Mouse (Mus musculus) mouse embryonic stem cell (cell line): ENCODE measurements around the gene Hnrnph3.
"Not testable (repeated sequence)": the region's sequence is repeated elsewhere in the genome, so short reads cannot be mapped to it uniquely, and the experiment has no call there.

ENCODE experiments used
- in situ Hi-C, 2 experiments: fragments of 300-500 bp; cut with MboI; formaldehyde crosslinking; loops; 1 replicate in 1 of 2; 3 replicates in 1 of 2; pipeline ENCODE4 v1.14.3; 2019 to 2020; ENCODE audit warnings: low sequenced_read_pairs in 2 of 2, low pct_unique_long_range_greater_than_20kb in 1 of 2, mixed read lengths in 1 of 2; ENCODE audit not compliant: unreplicated experiment in 1 of 2

The Hnrnph3 gene

DNA sequence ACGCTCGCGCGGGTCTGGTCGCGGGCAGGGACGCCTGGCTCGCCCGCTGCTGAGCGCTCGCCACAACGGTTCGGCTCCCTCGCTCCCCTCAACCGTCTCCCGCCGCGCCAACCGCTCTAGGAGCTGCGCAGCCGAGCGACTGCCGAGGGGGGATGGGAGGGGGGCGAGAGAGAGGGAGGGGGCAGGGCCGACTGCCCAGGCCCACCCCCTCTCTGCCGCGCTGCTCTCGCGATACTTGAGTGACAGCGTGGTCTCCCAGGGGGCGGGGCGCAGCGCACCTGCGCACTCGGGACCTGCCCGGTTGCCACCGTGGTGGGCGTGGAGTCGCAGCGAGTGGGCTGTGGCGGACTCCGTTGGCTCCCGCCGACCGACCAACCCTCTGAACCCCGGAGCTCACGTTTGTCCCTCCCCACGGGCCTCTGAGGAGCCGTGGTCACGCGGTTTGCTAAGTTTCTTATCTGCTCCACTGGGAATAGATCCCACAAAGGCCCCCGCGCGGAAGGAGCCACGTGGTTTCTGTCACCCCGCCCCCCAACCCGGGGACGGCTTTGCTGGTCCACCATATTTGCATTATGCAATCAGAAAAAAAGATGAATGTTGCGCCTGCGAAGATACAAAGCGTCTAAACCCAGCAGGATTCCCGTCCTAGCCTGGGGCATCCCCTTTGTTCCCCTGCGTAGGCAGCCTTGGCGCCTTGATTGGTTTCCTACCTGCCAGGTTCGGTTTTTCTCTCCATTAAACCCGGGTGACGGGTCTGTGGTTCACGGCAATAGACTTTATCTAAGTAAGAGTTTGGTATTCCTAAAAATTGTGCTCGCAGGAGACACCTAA, at the start of gene Hnrnph3, which contains the start of gene Pbld2:
Gene Hnrnph3, minus strand, starts transcription at position 469 of the 831 bp plus-strand sequence.
Gene Pbld2, plus strand, starts transcription at position 567 of the 831 bp plus-strand sequence.
- in situ Hi-C loops: no loop called here

- in situ Hi-C loops: loop anchor here in 1 of 2 experiments (10.0 kb wide), 1 partner anchor 81 kb away; the partner anchor contains the start of gene Rufy2
Observed at GRCm38 (mm10) chr10:63065988-63066387, 42.0 kb upstream of the Hnrnph3 start.

DNA sequence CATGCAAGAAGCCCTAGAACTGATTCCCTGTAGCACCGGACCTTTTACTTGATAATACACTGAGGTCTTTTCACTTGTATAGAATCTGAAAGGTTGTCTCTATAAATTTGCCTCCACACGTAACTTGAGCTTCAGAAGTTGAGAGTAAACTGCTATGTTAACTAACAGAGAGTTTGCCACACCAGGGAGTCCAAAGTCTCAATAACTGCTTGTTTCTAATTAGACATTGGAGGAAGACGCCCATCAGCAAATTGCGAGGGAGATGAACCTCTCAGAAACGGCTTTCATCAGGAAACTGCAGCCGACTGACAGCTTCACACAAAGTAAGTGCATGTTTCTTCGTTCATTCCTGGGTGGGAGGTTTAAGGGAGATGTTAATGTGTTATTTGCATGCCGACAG, 41.5 kb upstream of the Hnrnph3 start:
- in situ Hi-C loops: loop anchor here in 1 of 2 experiments (10.0 kb wide), 1 partner anchor 81 kb away; the partner anchor contains the start of gene Rufy2

DNA sequence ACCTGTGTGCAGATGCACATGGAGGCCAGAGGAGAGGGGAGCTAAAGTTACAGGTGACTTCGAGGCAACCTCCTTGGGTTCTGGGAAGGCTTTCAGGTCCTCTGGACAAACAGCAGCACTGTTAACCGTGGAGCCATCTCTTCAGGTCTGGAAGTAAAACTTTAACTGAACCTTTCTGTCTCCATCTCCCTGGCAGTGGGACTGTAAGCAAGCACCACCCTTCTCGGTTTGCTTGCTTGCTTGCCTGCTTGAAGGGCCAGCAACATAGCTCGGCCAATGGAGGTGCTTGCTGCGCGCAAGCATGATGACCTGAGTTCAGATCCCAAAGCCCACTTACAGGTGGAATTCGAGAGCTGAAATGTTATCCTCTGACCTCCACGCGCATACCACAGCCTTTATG, 40.5 kb upstream of the Hnrnph3 start:
- in situ Hi-C loops: loop anchor here in 1 of 2 experiments (10.0 kb wide), 1 partner anchor 80 kb away; the partner anchor contains the start of gene Rufy2

DNA sequence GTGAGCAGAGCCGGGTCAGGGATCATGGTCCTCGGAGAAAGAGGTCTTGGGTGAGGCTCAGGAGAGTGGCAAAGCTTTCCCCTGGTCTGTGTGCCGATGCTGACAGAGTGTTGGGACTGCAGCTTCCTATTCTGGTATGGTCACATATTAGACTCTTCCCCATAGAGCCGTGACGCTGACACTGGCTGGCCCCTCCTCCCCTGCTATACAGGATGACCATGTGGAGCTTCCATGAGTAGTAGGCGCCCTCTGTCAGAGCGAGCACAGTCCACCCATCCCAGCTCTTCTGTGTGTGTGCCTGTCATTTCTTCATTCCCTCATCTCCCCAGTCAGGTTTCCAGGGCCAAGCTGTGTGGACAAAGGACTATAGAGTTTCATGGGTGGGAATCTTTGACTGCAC, 39.3 kb upstream of the Hnrnph3 start:
- in situ Hi-C loops: loop anchor here in 1 of 2 experiments (10.0 kb wide), 1 partner anchor 79 kb away; the partner anchor contains the start of gene Rufy2

- in situ Hi-C loops: loop anchor here in 1 of 2 experiments (10.0 kb wide), 1 partner anchor 78 kb away; the partner anchor contains the start of gene Rufy2
Observed at GRCm38 (mm10) chr10:63062696-63063095, 38.7 kb upstream of the Hnrnph3 start.

- in situ Hi-C loops: loop anchor here in 1 of 2 experiments (10.0 kb wide), 1 partner anchor 76 kb away; the partner anchor contains the start of gene Rufy2
Observed at GRCm38 (mm10) chr10:63061266-63061665, 37.2 kb upstream of the Hnrnph3 start.

- in situ Hi-C loops: loop anchor here in 1 of 2 experiments (10.0 kb wide), 1 partner anchor 76 kb away; the partner anchor contains the start of gene Rufy2
Observed at GRCm38 (mm10) chr10:63060406-63060805, 36.4 kb upstream of the Hnrnph3 start.

DNA sequence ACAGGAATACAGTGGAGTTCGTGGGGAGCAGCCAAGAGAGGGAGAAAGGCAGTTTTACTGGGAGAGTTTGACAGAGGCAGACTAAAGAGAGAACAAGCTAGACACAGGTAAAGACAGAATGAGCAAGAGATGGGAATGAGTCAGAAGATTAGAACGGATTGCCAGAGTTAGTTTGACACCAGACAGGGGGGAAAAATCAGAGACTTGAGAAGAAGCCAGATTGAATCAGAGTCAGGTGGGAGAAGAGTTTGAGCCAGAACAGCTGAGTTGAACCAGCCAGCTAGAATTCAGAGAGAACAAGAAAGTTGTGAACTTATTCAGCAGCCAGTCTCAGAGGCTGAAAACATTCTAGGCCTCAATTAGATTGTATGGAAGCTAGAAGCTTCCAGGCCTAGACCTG, 35.8 kb upstream of the Hnrnph3 start, which contains the start of gene Pbld1:
Gene Pbld1, plus strand, starts transcription at position 301 of the 400 bp plus-strand sequence.
- in situ Hi-C loops: loop anchor here in 1 of 2 experiments (10.0 kb wide), 1 partner anchor 75 kb away; the partner anchor contains the start of gene Rufy2

DNA sequence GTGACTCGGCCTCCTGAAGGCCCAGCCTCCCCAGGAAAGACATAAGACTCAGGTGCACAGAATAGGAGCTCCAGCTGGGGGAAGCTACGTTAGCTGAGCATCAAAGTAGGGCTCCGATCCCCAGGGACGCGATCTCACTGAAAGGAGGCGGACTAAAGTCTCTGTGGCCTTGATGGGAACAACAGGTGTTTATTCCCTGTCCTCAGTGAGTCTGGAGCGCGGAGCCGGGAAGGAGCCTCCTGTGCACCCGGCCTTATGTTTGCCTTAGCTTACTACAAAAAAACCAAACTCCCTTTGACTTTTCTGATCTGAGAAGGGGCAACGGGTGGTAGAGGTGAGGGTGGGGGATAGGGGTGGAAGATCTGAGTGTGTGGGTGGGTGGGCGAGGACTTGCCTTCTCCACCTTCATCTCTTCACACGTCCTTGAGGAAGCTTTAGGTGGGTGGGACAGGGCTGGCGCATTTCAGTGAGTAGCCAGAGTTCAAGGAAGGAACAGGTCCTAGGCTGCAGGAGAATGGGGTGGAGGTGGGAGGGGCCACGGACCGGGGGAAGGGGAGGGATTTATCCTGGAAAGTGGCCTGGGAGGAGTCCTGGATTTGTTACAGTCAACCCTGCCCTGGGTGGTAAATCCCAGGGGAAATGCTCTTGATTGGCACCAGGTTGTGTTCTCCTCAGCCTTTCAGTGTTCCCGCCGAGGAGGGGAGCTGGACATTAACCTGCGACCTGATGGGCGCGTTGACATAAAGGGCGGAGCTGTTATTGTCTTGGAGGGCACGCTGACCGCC, 33.1 kb upstream of the Hnrnph3 start:
- in situ Hi-C loops: no loop called here

DNA sequence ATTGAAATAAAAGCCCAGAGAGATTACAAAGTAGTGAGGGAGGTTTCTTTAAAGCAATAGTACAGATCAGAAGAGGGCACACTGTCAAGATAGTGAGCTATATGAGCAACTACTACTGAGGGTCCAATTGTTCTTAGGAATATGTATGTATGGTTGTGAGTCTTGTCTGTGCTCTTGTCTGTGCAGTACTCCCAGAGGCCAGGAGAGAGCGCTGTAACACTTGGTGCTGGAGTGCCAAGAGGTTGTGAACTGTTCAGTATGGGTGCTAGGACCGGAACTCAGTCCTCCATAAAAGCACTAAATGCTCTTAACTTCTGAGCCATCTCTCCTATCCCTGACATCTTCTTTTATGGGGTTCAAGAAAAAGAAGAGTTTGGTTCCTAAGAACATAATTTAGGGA, 30.6 kb upstream of the Hnrnph3 start:
- in situ Hi-C loops: no loop called here

- in situ Hi-C loops: not testable (repeated sequence)
Observed at GRCm38 (mm10) chr10:63054071-63054470, 30.1 kb upstream of the Hnrnph3 start.

DNA sequence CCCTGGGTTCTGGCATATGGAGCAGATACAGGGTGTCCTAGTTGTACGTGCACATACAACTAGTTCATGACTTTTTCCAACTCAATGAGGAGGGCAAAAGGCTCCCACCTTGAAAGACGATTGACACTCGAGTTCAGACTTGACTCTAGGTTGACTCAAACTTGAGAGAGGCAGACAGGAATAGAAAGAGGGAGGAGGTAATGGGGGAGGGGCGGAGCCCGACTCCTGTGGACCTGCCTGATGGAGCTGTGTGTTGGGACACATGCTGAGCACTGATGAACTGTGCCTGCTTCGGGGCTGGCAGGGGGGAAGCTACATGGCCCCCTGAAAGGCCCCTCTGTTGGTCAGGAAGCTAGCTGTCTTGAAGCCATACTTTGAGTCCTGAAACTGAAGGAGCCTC, 29.0 kb upstream of the Hnrnph3 start:
- in situ Hi-C loops: no loop called here

- in situ Hi-C loops: no loop called here
Observed at GRCm38 (mm10) chr10:63052011-63052410, 28.0 kb upstream of the Hnrnph3 start.

DNA sequence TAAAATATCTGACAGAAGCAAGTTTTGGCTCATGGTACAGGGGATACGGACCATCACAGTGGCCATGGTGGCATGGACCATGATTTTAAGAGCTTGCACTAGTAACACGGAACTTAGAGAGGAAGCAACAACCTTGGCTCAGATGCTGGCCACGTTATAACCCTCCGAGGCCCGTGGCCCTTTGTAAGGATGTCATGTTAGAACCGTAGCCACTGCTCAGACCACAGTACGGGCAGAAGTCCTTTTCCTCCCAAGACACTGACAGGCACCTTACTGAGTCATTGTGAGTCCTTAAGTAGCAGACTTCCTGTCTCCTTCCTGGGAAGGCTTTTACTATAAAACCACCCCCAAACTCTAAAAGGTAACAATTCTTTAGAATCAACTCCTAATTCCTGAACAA, 27.2 kb upstream of the Hnrnph3 start:
- in situ Hi-C loops: no loop called here

DNA sequence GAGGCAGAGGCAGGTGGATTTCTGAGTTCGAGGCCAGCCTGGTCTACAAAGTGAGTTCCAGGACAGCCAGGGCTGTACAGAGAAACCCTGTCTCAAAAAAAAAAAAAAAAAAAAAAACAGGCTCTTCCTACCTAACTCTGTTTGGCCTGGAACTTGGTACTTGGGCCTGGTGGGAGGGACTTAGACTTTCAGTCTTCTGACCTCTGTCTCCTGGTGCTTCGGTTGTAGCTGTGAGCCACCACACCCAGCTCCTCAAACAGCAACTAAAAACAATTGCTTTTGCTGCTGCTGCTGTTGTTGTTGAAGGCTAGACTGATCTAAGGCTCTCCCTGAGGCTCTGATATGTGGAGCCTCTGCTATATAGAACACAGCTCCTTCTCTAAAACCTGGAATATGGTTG, 25.1 kb upstream of the Hnrnph3 start:
- in situ Hi-C loops: no loop called here

GRCm38 (mm10) chr10:63047751-63048150, 23.7 kb upstream of the Hnrnph3 start:
- in situ Hi-C loops: no loop called here

- in situ Hi-C loops: loop anchor here in 1 of 2 experiments (5.0 kb wide), 1 partner anchor 34 kb away; no protein-coding TSS in a partner anchor
Observed at GRCm38 (mm10) chr10:63043154-63043553, 19.1 kb upstream of the Hnrnph3 start.
